Comparison of ENCODE assay signal across 29 mouse cellular contexts in genomic region chrX:8217383-8217782, GRCm38 (mm10). TPM values are rescaled to one million over a fixed set of nuclear protein-coding genes. Genes with fewer than 3 reads are reported as not detected.
DNase-seq lines count a peak whose midpoint lies in the region; ATAC-seq lines count a peak whose summit lies in the region.
"Had no signal": no experiment of that assay in that cellular context is flagged by ENCODE, and none has a peak within 500 bp of the region (broad histone marks: within the 10 kb centered on the region; RNA-seq: fewer than 3 reads in every experiment).

No protein-coding gene starts in this region.

- H3K9ac ChIP-seq in forebrain, embryonic 13.5 days = no peak overlapping the region
- H3K9ac ChIP-seq: embryonic facial prominence, embryonic 12.5 days; hindbrain, embryonic 13.5 days; kidney, embryonic 15.5 days; limb, embryonic 12.5 days; liver, postnatal 0 days; neural tube, embryonic 15.5 days; stomach, embryonic 15.5 days had no signal

- no peak overlapping the region for H3K4me2 ChIP-seq in forebrain, embryonic 13.5 days
- H3K4me2 ChIP-seq: embryonic facial prominence, embryonic 12.5 days; hindbrain, embryonic 13.5 days; kidney, embryonic 15.5 days; limb, embryonic 12.5 days; liver, embryonic 11.5 days; neural tube, embryonic 15.5 days; stomach, embryonic 15.5 days had no signal

- H3K4me1 ChIP-seq in forebrain, embryonic 13.5 days = no peaks in the 10 kb centered on the region
- no peaks in the 10 kb centered on the region for H3K4me1 ChIP-seq in limb, embryonic 10.5 days
- H3K4me1 ChIP-seq: embryonic facial prominence, embryonic 12.5 days; hindbrain, embryonic 13.5 days; kidney, embryonic 15.5 days; limb, embryonic 12.5 days; neural tube, embryonic 15.5 days; stomach, embryonic 15.5 days had no signal

- no peaks in the 10 kb centered on the region; the same call in 1 of the 2 replicates for H3K9me3 ChIP-seq in forebrain, embryonic 13.5 days (replicated peaks)
- no peaks in the 10 kb centered on the region for H3K9me3 ChIP-seq in limb, embryonic 10.5 days (replicated peaks)
- H3K9me3 ChIP-seq: embryonic facial prominence, embryonic 12.5 days; G1E; hindbrain, embryonic 13.5 days; kidney, embryonic 15.5 days; limb, embryonic 12.5 days; neural tube, embryonic 15.5 days; stomach, embryonic 15.5 days had no signal

- ATAC-seq in forebrain, embryonic 13.5 days = no peak
- ATAC-seq: liver, postnatal 0 days; lung, postnatal 0 days; Patski had no signal

- no peaks in the 10 kb centered on the region for H3K27me3 ChIP-seq in forebrain, embryonic 13.5 days
- peaks cover 7% of the 10 kb centered on the region; the same call in 1 of the 2 replicates for H3K27me3 ChIP-seq in limb, embryonic 10.5 days (ENCODE audit: low read depth, poor library complexity, severe bottlenecking)
- H3K27me3 ChIP-seq: CH12.LX; embryonic facial prominence, embryonic 12.5 days; hindbrain, embryonic 13.5 days; kidney, embryonic 15.5 days; limb, embryonic 12.5 days; neural tube, embryonic 15.5 days; Patski; stomach, embryonic 15.5 days had no signal

- peak; percentile 32 for DNase-seq in layer of hippocampus, adult 9-11 months
- no peak for DNase-seq in layer of hippocampus, postnatal 25 days (ENCODE audit: extremely low spot score in 1 of 2, low spot score in 1 of 2)
- DNase-seq in right cerebral cortex, adult 2 months (ENCODE audit: low spot score in 2 of 2) = peak; percentile 56 to 63
- DNase-seq in right cerebral cortex, postnatal 4 days = no peak
- DNase-seq in left cerebral cortex, postnatal 14 days (ENCODE audit: low spot score in 2 of 2) = peak; percentile 40 to 67
- peak; percentile 46 for DNase-seq in telencephalon, adult 2 months (ENCODE audit: low read depth, low spot score)
- no peak for DNase-seq in limb, embryonic 10.5 days (ENCODE audit: low spot score)
- DNase-seq: adrenal gland, adult 2 months; B cell, adult 2 months; cerebellum, adult 18-20 months; cerebellum, postnatal 25 days; gastrocnemius, postnatal 36 days; heart, postnatal 36 days; kidney, adult 11 months; kidney, postnatal 4 days; liver, postnatal 0 days had no signal

- no peak overlapping the region for H3K27ac ChIP-seq in forebrain, embryonic 13.5 days
- H3K27ac ChIP-seq in limb, embryonic 10.5 days = no peak overlapping the region
- H3K27ac ChIP-seq: embryonic facial prominence, embryonic 12.5 days; hindbrain, embryonic 13.5 days; kidney, embryonic 15.5 days; limb, embryonic 12.5 days; macrophage; neural tube, embryonic 15.5 days; stomach, embryonic 15.5 days had no signal

- no peaks in the 10 kb centered on the region for H3K36me3 ChIP-seq in forebrain, embryonic 13.5 days (ENCODE audit: poor library complexity, severe bottlenecking)
- no peaks in the 10 kb centered on the region for H3K36me3 ChIP-seq in limb, embryonic 10.5 days
- H3K36me3 ChIP-seq: embryonic facial prominence, embryonic 12.5 days; G1E; hindbrain, embryonic 13.5 days; kidney, embryonic 15.5 days; limb, embryonic 12.5 days; neural tube, embryonic 15.5 days; stomach, embryonic 15.5 days had no signal

- no peak overlapping the region for H3K4me3 ChIP-seq in forebrain, embryonic 13.5 days
- H3K4me3 ChIP-seq in limb, embryonic 10.5 days = no peak overlapping the region
- H3K4me3 ChIP-seq: embryonic facial prominence, embryonic 12.5 days; hindbrain, embryonic 13.5 days; kidney, embryonic 15.5 days; limb, embryonic 12.5 days; neural tube, embryonic 15.5 days; stomach, embryonic 15.5 days had no signal

- intact Hi-C loops in left cerebral cortex, postnatal 14 days (cut with DNase I) = no loop called here

- WGBS in forebrain, embryonic 13.5 days = 24% methylated on average over 6 of the region's 6 CpGs
- WGBS in limb, embryonic 10.5 days = 34% methylated on average over 6 of the region's 6 CpGs

RNA-seq across cellular contexts. Expression of gene Porcn, which starts 11.1 kb away (rescaled TPM):
- 100 to 1,000 TPM in 1 of 2 experiments, 10 to 100 TPM in 1; 94.5 to 101 TPM for total RNA-seq in layer of hippocampus, postnatal 25 days (2021)
- 10 to 100 TPM; 83.2 to 83.3 TPM for total RNA-seq in left cerebral cortex, postnatal 14 days (2021)
- polyA plus RNA-seq in forebrain, embryonic 13.5 days (2015; fragmentation: Nextera tagmentation; extraction: Ambion mirVana) = 29.1 and 32.3 TPM in 2 replicates
- polyA plus RNA-seq in limb, embryonic 10.5 days (2016; fragmentation: Nextera tagmentation; extraction: Ambion mirVana) = 8.9 and 12.5 TPM in 2 replicates

RNA-seq across cellular contexts. Expression of gene Ebp, which starts 24.1 kb away (rescaled TPM):
- 10 to 100 TPM; 36.1 to 38.4 TPM for total RNA-seq in layer of hippocampus, postnatal 25 days (2021)
- total RNA-seq in left cerebral cortex, postnatal 14 days (2021) = 10 to 100 TPM; 31.7 to 33.3 TPM
- 21.2 and 21.5 TPM in 2 replicates for polyA plus RNA-seq in forebrain, embryonic 13.5 days (2015; fragmentation: Nextera tagmentation; extraction: Ambion mirVana)
- 23.5 and 25.7 TPM in 2 replicates for polyA plus RNA-seq in limb, embryonic 10.5 days (2016; fragmentation: Nextera tagmentation; extraction: Ambion mirVana)

RNA-seq across cellular contexts. Expression of gene Ftsj1, which starts 34.8 kb away (rescaled TPM):
- 10 to 100 TPM; 23.2 to 29.7 TPM for total RNA-seq in layer of hippocampus, postnatal 25 days (2021)
- total RNA-seq in left cerebral cortex, postnatal 14 days (2021) = 10 to 100 TPM; 22.7 to 25.9 TPM
- polyA plus RNA-seq in forebrain, embryonic 13.5 days (2015; fragmentation: Nextera tagmentation; extraction: Ambion mirVana) = 51.3 and 51.7 TPM in 2 replicates
- 56.9 and 59.6 TPM in 2 replicates for polyA plus RNA-seq in limb, embryonic 10.5 days (2016; fragmentation: Nextera tagmentation; extraction: Ambion mirVana)

RNA-seq across cellular contexts. Expression of gene Tbc1d25, which starts 41.4 kb away (rescaled TPM):
- total RNA-seq in layer of hippocampus, postnatal 25 days (2021) = 10 to 100 TPM; 13.3 to 13.9 TPM
- 10 to 100 TPM; 15.7 to 16.3 TPM for total RNA-seq in left cerebral cortex, postnatal 14 days (2021)
- 14.2 and 15.7 TPM in 2 replicates for polyA plus RNA-seq in forebrain, embryonic 13.5 days (2015; fragmentation: Nextera tagmentation; extraction: Ambion mirVana)
- polyA plus RNA-seq in limb, embryonic 10.5 days (2016; fragmentation: Nextera tagmentation; extraction: Ambion mirVana) = 12.5 and 12.7 TPM in 2 replicates

RNA-seq across cellular contexts. Expression of gene Slc38a5, which starts 53.5 kb away (rescaled TPM):
- total RNA-seq in layer of hippocampus, postnatal 25 days (2021) = 1 to 10 TPM; 5.3 to 7.9 TPM
- 10 to 100 TPM; 11.9 to 12.7 TPM for total RNA-seq in left cerebral cortex, postnatal 14 days (2021)
- 14.1 and 14.9 TPM in 2 replicates for polyA plus RNA-seq in forebrain, embryonic 13.5 days (2015; fragmentation: Nextera tagmentation; extraction: Ambion mirVana)
- polyA plus RNA-seq in limb, embryonic 10.5 days (2016; fragmentation: Nextera tagmentation; extraction: Ambion mirVana) = 3.5 and 4.3 TPM in 2 replicates
- total RNA-seq: CH12.LX; gastrocnemius, postnatal 36 days had no signal
- polyA plus RNA-seq: macrophage, Patski had no signal

Comparison
In these comparisons a context has a peak if more than half of its experiments do, and no peak if none do; other contexts are left out.
1. DNase-seq: peak in layer of hippocampus, adult 9-11 months (single experiment), right cerebral cortex, adult 2 months (2 of 2), left cerebral cortex, postnatal 14 days (2 of 2) and telencephalon, adult 2 months (single experiment); none in layer of hippocampus, postnatal 25 days (0 of 2), right cerebral cortex, postnatal 4 days (single experiment) and limb, embryonic 10.5 days (single experiment).